Mouse (Mus musculus) heart, embryonic 13.5 days (tissue): ENCODE data around the gene Kif14. TPM values are rescaled to one million over a fixed set of nuclear protein-coding genes. Genes with fewer than 3 reads are reported as not detected.

ENCODE experiments used
- ATAC-seq: fragments of 200-750 bp; cut with Nextera tagmentation; 2 replicates; pipeline ENCODE4 v1.8.0; 2017; ENCODE audit warnings: moderate TSS enrichment; ENCODE audit not compliant: insufficient number of reproducible peaks, low FRiP score, low TSS enrichment; ENCODE audit errors: extremely low read depth
- H3K27ac ChIP-seq: fragments of 300-500 bp; sonication (generic); replicated peaks from 2 replicates; pipeline ENCODE4 v1.5.1; 2015; ENCODE audit warnings: moderate library complexity, mild to moderate bottlenecking, inconsistent platforms
- H3K27me3 ChIP-seq: fragments of 300-500 bp; sonication (generic); replicated peaks from 2 replicates; pipeline ENCODE4 v1.6.1; 2015; ENCODE audit warnings: mild to moderate bottlenecking, inconsistent platforms
- H3K36me3 ChIP-seq: fragments of 300-500 bp; sonication (generic); 2 replicates; pipeline ENCODE4 v1.6.1; 2015; ENCODE audit warnings: mild to moderate bottlenecking, inconsistent platforms
- H3K4me1 ChIP-seq: fragments of 300-500 bp; sonication (generic); 2 replicates; pipeline ENCODE4 v1.6.1; 2015; ENCODE audit warnings: inconsistent platforms
- H3K4me2 ChIP-seq: fragments of 300-500 bp; sonication (generic); 2 replicates; pipeline ENCODE4 v1.6.1; 2015; ENCODE audit warnings: inconsistent platforms, mild to moderate bottlenecking, moderate library complexity
- H3K4me3 ChIP-seq: fragments of 300-500 bp; sonication (generic); 2 replicates; pipeline ENCODE4 v1.5.1; 2015; ENCODE audit warnings: moderate library complexity, mild to moderate bottlenecking, inconsistent platforms
- H3K9ac ChIP-seq: fragments of 300-500 bp; sonication (generic); 2 replicates; pipeline ENCODE4 v1.6.1; 2015; ENCODE audit warnings: inconsistent platforms, mild to moderate bottlenecking, moderate library complexity
- H3K9me3 ChIP-seq: fragments of 300-500 bp; sonication (generic); 2 replicates; pipeline ENCODE4 v1.6.1; 2016; ENCODE audit warnings: inconsistent platforms
- WGBS: fragments of 180-500 bp; shearing (Covaris S2); methylation state at CpG from one replicate; pipeline ENCODE4 v1.1.7; 2015; ENCODE audit warnings: mixed read lengths; 5-methylcytosine and 5-hydroxymethylcytosine counted together
- polyA plus RNA-seq: library from polyadenylated mRNA; unstranded; fragments of >200 nt; fragmentation: Nextera tagmentation; extraction: Ambion mirVana; gene quantifications from 2 replicates; pipeline ENCODE4 v1.2.1, GENCODE M21; 2015

The Kif14 gene
- polyA plus RNA-seq = 2.6 and 5.0 TPM in 2 replicates

DNA sequence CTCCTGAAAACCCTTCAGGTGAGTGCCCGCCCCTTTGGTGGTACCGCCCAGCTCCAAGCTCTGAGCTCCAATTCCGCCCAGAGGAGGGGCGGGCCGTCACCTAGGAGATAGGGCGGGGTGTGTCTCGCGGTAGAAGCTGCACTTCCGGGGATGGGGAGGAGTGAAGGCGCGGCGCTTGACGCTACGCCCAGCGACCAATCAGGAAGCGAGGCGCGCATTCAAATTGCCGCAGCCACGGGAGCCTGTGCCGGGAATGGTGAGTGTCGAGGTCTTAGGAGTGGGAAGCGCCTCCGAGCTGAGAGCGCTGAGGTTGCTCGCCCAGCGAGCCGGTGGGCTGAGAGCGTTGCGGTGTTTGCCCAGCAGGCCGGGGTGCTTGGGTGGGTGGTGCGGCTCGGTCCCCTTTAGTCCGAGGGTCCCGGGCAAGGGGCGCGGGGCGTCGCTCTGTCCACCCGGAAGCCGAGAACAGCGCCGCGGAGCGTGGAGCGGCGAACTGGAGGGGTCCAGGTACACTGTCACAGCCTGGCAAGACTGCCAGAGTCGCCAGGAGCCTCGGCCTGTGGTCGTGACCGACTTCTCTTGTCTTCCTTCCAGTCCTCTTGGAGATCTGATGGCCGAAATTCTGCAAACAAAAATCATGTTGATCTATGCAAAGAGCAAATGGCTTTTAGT is at the start of gene Kif14:
Gene Kif14 (plus strand): TSS at position 201 of the 669 bp plus-strand sequence.
- WGBS = under 1% methylated on average over 52 of the region's 52 CpGs

GRCm38 (mm10) chr1:136418393-136418792 is 47.8 kb upstream of the Kif14 start:
- 92% methylated on average over 6 of the region's 6 CpGs for WGBS
- Histone ChIP-seq H3K9ac (no peak overlapping the region), H3K27me3 (no peaks in the 10 kb centered on the region), H3K4me1 (peaks cover 11% of the 10 kb centered on the region), H3K4me3 (no peak overlapping the region), H3K4me2 (no peak overlapping the region), H3K9me3 (no peaks in the 10 kb centered on the region), H3K36me3 (peaks cover 48% of the 10 kb centered on the region), H3K27ac (no peak overlapping the region)
- no peak for ATAC-seq

More for the DNA sequence above, at the start of gene Kif14:
- ATAC-seq = peak; percentile 99
- peak within 1 kb of the TSS; percentile 99 for H3K4me2 ChIP-seq
- no peaks in the 10 kb centered on the region for H3K9me3 ChIP-seq
- H3K27me3 ChIP-seq = no peaks in the 10 kb centered on the region
- H3K36me3 ChIP-seq = peaks cover 25% of the 10 kb centered on the region
- H3K4me3 ChIP-seq = peak within 1 kb of the TSS; percentile 77
- no peak within 1 kb of the TSS; the same call in 1 of the 2 replicates for H3K27ac ChIP-seq
- peaks cover 35% of the 10 kb centered on the region for H3K4me1 ChIP-seq
- H3K9ac ChIP-seq = peak within 1 kb of the TSS; percentile 83

- Histone ChIP-seq H3K27ac (no peak overlapping the region), H3K4me2 (no peak overlapping the region), H3K9me3 (no peaks in the 10 kb centered on the region), H3K9ac (no peak overlapping the region), H3K4me1 (peaks cover 14% of the 10 kb centered on the region), H3K27me3 (no peaks in the 10 kb centered on the region), H3K36me3 (peaks cover 24% of the 10 kb centered on the region), H3K4me3 (no peak overlapping the region)
- no peak for ATAC-seq
- 58% methylated on average over 11 of the region's 11 CpGs for WGBS
Observed at GRCm38 (mm10) chr1:136427166-136427969, 38.8 kb upstream of the Kif14 start.

GRCm38 (mm10) chr1:136428981-136429380 is 37.2 kb upstream of the Kif14 start:
- Histone ChIP-seq H3K36me3 (peaks cover 29% of the 10 kb centered on the region), H3K4me3 (no peak overlapping the region), H3K9ac (no peak overlapping the region), H3K9me3 (no peaks in the 10 kb centered on the region), H3K4me2 (no peak overlapping the region), H3K27me3 (no peaks in the 10 kb centered on the region), H3K27ac (no peak overlapping the region), H3K4me1 (peaks cover 14% of the 10 kb centered on the region)
- no peak for ATAC-seq
- WGBS = 80% methylated on average over 4 of the region's 4 CpGs

DNA sequence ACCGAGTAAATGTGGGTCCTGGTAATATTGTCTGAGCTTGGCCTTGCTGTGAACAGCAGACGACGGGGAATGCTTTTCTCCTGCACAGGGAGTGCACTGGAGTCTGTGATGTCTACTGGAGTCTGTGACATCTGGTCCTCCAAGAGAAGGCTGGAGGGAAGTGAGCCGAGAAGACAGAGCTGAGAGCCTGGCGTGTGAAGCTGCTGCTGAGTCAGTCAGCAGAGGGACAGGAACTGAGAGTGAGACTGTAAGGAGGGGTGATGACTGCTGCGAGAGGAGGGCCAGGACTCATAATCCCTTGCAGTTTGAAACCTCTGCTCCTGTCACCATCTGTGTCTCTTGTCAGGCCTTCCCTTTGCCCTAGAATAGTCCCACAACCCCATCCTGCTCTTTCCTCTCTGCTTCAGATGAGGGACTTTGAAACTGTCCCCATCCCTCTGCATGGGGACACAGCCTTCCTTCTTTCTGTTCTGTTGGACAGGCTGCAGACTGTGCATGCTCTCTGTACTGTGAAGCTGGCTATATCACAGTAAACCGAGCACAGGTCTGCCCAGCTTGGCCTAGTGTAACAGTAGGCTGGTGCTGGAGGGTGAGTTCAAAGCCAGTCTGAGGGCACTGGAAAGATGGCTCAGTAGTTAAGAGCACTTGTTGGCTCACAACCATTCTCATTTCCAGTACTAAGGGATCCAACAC is 35.9 kb upstream of the Kif14 start:
- Histone ChIP-seq H3K9ac (no peak overlapping the region), H3K9me3 (no peaks in the 10 kb centered on the region), H3K27me3 (no peaks in the 10 kb centered on the region), H3K36me3 (peaks cover 33% of the 10 kb centered on the region), H3K4me3 (no peak overlapping the region), H3K4me1 (peaks cover 14% of the 10 kb centered on the region), H3K4me2 (no peak overlapping the region), H3K27ac (no peak overlapping the region)
- WGBS = 56% methylated on average over 7 of the region's 7 CpGs
- no peak for ATAC-seq

GRCm38 (mm10) chr1:136440741-136441140 is 25.4 kb upstream of the Kif14 start:
- no peak overlapping the region for H3K4me3 ChIP-seq
- peaks cover 7% of the 10 kb centered on the region; the same call in 1 of the 2 replicates for H3K4me1 ChIP-seq
- H3K27ac ChIP-seq = no peak overlapping the region
- peaks cover 29% of the 10 kb centered on the region for H3K36me3 ChIP-seq
- no peak for ATAC-seq
- no peak overlapping the region for H3K9ac ChIP-seq
- 82% methylated on average over 7 of the region's 7 CpGs for whole genome bisulfite sequencing
- no peaks in the 10 kb centered on the region for H3K9me3 ChIP-seq
- H3K27me3 ChIP-seq = no peaks in the 10 kb centered on the region
- H3K4me2 ChIP-seq = no peak overlapping the region

DNA sequence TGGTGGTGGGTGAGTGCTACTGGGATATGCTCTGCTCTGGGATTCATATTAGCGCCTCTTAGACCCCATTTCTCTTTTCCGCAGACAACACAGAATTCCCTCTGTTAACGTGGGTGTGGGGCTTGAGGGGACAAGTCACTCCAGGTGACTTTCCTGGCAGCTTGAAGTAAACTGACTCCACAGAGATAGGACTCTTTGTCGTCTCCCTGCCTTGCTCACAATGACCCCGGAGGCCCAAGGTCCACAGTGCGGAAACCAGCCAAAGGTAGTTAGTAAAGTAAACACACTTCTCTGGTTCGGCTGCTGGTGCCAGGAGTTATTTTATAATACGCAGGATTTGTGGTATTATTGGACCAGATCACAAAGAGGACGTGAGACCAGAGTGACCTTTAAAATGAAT is 23.3 kb upstream of the Kif14 start:
- Histone ChIP-seq H3K27ac (no peak overlapping the region), H3K9ac (no peak overlapping the region), H3K9me3 (no peaks in the 10 kb centered on the region), H3K4me3 (no peak overlapping the region), H3K4me2 (no peak overlapping the region), H3K27me3 (no peaks in the 10 kb centered on the region), H3K4me1 (peaks cover 7% of the 10 kb centered on the region; the same call in 1 of the 2 replicates), H3K36me3 (peaks cover 13% of the 10 kb centered on the region)
- WGBS = 74% methylated on average over 9 of the region's 9 CpGs
- ATAC-seq = no peak

- H3K27me3 ChIP-seq = no peaks in the 10 kb centered on the region
- H3K4me3 ChIP-seq = no peak overlapping the region
- no peak for ATAC-seq
- H3K4me2 ChIP-seq = no peak overlapping the region
- H3K9me3 ChIP-seq = no peaks in the 10 kb centered on the region
- H3K9ac ChIP-seq = no peak overlapping the region
- no peak overlapping the region for H3K27ac ChIP-seq
- H3K4me1 ChIP-seq = peaks cover 7% of the 10 kb centered on the region; the same call in 1 of the 2 replicates
- peaks cover 5% of the 10 kb centered on the region for H3K36me3 ChIP-seq
- WGBS = 78% methylated on average over 12 of the region's 12 CpGs
Observed at GRCm38 (mm10) chr1:136444555-136445255, 21.4 kb upstream of the Kif14 start.

DNA sequence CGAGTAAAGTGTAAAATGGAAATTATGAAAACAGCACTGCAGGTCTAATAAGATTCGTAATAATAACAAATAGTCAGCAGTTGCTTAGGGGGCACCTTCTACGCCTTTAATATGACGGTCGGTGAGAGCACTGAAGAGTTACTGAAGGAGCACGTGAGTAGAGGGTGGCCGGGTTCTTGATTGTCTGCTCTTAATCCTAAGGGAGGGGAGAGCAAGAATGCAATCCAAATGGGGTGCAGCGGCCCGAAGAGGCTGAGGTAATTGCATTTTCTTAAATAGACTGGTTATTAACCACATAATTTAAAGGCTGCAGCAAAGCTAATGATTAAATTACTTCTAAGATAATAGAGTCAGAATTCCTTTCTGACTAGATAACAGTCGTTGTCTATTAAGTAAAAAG is 19.2 kb upstream of the Kif14 start:
- no peak overlapping the region for H3K9ac ChIP-seq
- H3K4me2 ChIP-seq = no peak overlapping the region
- H3K27ac ChIP-seq = no peak overlapping the region
- no peak overlapping the region for H3K4me3 ChIP-seq
- ATAC-seq = no peak
- H3K27me3 ChIP-seq = no peaks in the 10 kb centered on the region
- H3K36me3 ChIP-seq = no peaks in the 10 kb centered on the region
- no peaks in the 10 kb centered on the region for H3K9me3 ChIP-seq
- peaks cover 7% of the 10 kb centered on the region; the same call in 1 of the 2 replicates for H3K4me1 ChIP-seq
- WGBS = 82% methylated on average over 10 of the region's 10 CpGs

- ATAC-seq = no peak
- WGBS = 69% methylated on average over 4 of the region's 4 CpGs
- Histone ChIP-seq H3K9ac (no peak overlapping the region), H3K4me3 (no peak overlapping the region), H3K27ac (no peak overlapping the region), H3K9me3 (no peaks in the 10 kb centered on the region), H3K36me3 (no peaks in the 10 kb centered on the region), H3K4me1 (peaks cover 7% of the 10 kb centered on the region; the same call in 1 of the 2 replicates), H3K4me2 (no peak overlapping the region), H3K27me3 (no peaks in the 10 kb centered on the region)
Observed at GRCm38 (mm10) chr1:136447338-136447737, 18.8 kb upstream of the Kif14 start.

- Histone ChIP-seq H3K4me3 (no peak overlapping the region), H3K27me3 (no peaks in the 10 kb centered on the region), H3K4me2 (no peak overlapping the region), H3K4me1 (peaks cover 2% of the 10 kb centered on the region; the same call in 1 of the 2 replicates), H3K36me3 (no peaks in the 10 kb centered on the region), H3K9me3 (no peaks in the 10 kb centered on the region), H3K27ac (no peak overlapping the region), H3K9ac (no peak overlapping the region)
- no peak for ATAC-seq
- WGBS = 82% methylated on average over 6 of the region's 6 CpGs
Observed at GRCm38 (mm10) chr1:136449541-136449940, 16.6 kb upstream of the Kif14 start.
